Mouse (Mus musculus): ENCODE results near the gene Tor2a.

Tor2a gene

GRCm38 (mm10) chr2:32730854-32731253, 26.2 kb upstream of the Tor2a start:
- DNase-seq = no peak

- DNase-seq = no peak
These were observed 25.1 kb upstream of the Tor2a start for GRCm38 (mm10) chr2:32731911-32732310.

GRCm38 (mm10) chr2:32732695-32733094, 24.3 kb upstream of the Tor2a start:
- DNase-seq = no peak

- DNase-seq = no peak
These were observed 22.6 kb upstream of the Tor2a start for GRCm38 (mm10) chr2:32734480-32734879.

- no peak for DNase-seq
These were observed 22.1 kb upstream of the Tor2a start for GRCm38 (mm10) chr2:32734933-32735332.

GRCm38 (mm10) chr2:32736306-32736829, 20.7 kb upstream of the Tor2a start:
- no peak for DNase-seq

- no peak for DNase-seq
These were observed 20.0 kb upstream of the Tor2a start for GRCm38 (mm10) chr2:32737008-32737407.

- DNase-seq = no peak
These were observed 17.7 kb upstream of the Tor2a start for GRCm38 (mm10) chr2:32739311-32739710.

- no peak for DNase-seq
These were observed 16.1 kb upstream of the Tor2a start, which contains the start of gene 6330409D20Rik for GRCm38 (mm10) chr2:32740916-32741272. Gene 6330409D20Rik, minus strand, starts transcription at chr2:32741016.

- DNase-seq = peak; percentile 80 to 82
These were observed 15.5 kb upstream of the Tor2a start for GRCm38 (mm10) chr2:32741273-32742172.

- DNase-seq = peak; percentile 92 to 97
These were observed 14.9 kb upstream of the Tor2a start for GRCm38 (mm10) chr2:32742173-32742531.

- DNase-seq = no peak
These were observed 12.6 kb upstream of the Tor2a start for GRCm38 (mm10) chr2:32744272-32744982.

- no peak for DNase-seq
These were observed 8.0 kb upstream of the Tor2a start for GRCm38 (mm10) chr2:32749082-32749481.

GRCm38 (mm10) chr2:32750199-32750598, 6.8 kb upstream of the Tor2a start:
- DNase-seq = no peak

- DNase-seq = no peak
These were observed 6.0 kb upstream of the Tor2a start for GRCm38 (mm10) chr2:32750887-32751664.

- no peak for DNase-seq
These were observed 5.4 kb upstream of the Tor2a start for GRCm38 (mm10) chr2:32751665-32752033.

- DNase-seq = no peak
These were observed 4.9 kb upstream of the Tor2a start for GRCm38 (mm10) chr2:32752181-32752580.

- no peak for DNase-seq
These were observed 369 bp upstream of the Tor2a start for GRCm38 (mm10) chr2:32756674-32757055.

GRCm38 (mm10) chr2:32758503-32758902, 1.5 kb downstream of the Tor2a start:
- no peak for DNase-seq

GRCm38 (mm10) chr2:32759001-32759400, 2.0 kb downstream of the Tor2a start:
- DNase-seq = no peak

- DNase-seq = no peak
These were observed 4.3 kb downstream of the Tor2a start for GRCm38 (mm10) chr2:32761361-32761760.

- DNase-seq = no peak
These were observed 4.8 kb downstream of the Tor2a start for GRCm38 (mm10) chr2:32761859-32762258.

GRCm38 (mm10) chr2:32763353-32763752, 6.3 kb downstream of the Tor2a start:
- peak in 1 of 2 experiments; percentile 1 for DNase-seq
